Mouse (Mus musculus) erythroblast, embryonic 14.5 days (primary cell): Measurements from ENCODE around the gene Ang4. TPM values are rescaled to one million over a fixed set of nuclear protein-coding genes. Genes with fewer than 3 reads are reported as not detected.
"Not testable (repeated sequence)": the region's sequence is repeated elsewhere in the genome, so short reads cannot be mapped to it uniquely, and the experiment has no call there.

Experiments
- H3K27me3 ChIP-seq: 2 replicates; pipeline ENCODE4 v1.6.1; 2012; ENCODE audit warnings: inconsistent platforms; ENCODE audit not compliant: control insufficient read depth
- H3K36me3 ChIP-seq: 2 replicates; pipeline ENCODE4 v1.6.1; 2012; ENCODE audit warnings: mild to moderate bottlenecking, inconsistent platforms; ENCODE audit not compliant: control insufficient read depth
- H3K4me1 ChIP-seq: 2 replicates; pipeline ENCODE4 v1.6.1; 2012; ENCODE audit warnings: inconsistent platforms; ENCODE audit not compliant: control insufficient read depth
- H3K4me3 ChIP-seq: replicated peaks from 2 replicates; pipeline ENCODE3; 2012; ENCODE audit warnings: moderate library complexity, mild to moderate bottlenecking, inconsistent platforms
- H3K9me3 ChIP-seq: 2 replicates; pipeline ENCODE4 v1.6.1; 2012; ENCODE audit warnings: low read length, inconsistent platforms, mixed read lengths; ENCODE audit not compliant: control insufficient read depth
- GATA1 ChIP-seq: IDR thresholded peaks from 2 replicates; pipeline ENCODE4 v1.6.1; 2012; ENCODE audit warnings: low read length, inconsistent platforms, mixed read lengths
- TAL1 ChIP-seq: IDR thresholded peaks from 3 replicates; pipeline ENCODE4 v1.6.1; 2012; ENCODE audit warnings: low read length, inconsistent platforms, mixed read lengths
- polyA plus RNA-seq: library from polyadenylated mRNA; stranded (reverse); fragments of >175 nt; gene quantifications from 2 replicates; pipeline ENCODE4 v1.2.3, GENCODE M21; 2012

Ang4 gene
- not detected in 2 replicates for polyA plus RNA-seq

DNA sequence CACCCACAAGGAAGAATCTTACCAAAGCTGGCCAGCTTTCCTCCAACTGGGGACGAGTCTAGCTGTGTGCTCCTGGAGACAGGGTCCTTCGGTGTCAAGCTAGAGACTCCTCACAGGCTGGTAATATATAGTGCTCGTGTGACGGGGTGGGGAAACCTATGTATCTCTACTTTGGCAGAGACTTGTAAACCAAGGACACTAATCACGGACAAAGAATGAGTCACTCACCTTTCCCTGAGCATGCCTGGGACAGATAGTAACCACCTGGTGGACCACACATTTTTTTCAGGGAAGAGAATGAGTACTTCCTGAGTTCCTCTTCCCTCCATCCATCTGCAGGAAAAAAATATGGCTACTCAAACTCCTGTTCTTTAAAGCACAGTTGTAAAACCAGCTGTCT lies at the start of gene Ang4:
TSS of gene Ang4 (minus strand) at position 101 of the 400 bp plus-strand sequence.
- Histone ChIP-seq H3K27me3 (no peaks in the 10 kb centered on the region), H3K4me1 (no peaks in the 10 kb centered on the region), H3K9me3 (no peaks in the 10 kb centered on the region), H3K4me3 (no peak within 1 kb of the TSS), H3K36me3 (no peaks in the 10 kb centered on the region)
- TF ChIP-seq TAL1 (no peak), GATA1 (no peak)

DNA sequence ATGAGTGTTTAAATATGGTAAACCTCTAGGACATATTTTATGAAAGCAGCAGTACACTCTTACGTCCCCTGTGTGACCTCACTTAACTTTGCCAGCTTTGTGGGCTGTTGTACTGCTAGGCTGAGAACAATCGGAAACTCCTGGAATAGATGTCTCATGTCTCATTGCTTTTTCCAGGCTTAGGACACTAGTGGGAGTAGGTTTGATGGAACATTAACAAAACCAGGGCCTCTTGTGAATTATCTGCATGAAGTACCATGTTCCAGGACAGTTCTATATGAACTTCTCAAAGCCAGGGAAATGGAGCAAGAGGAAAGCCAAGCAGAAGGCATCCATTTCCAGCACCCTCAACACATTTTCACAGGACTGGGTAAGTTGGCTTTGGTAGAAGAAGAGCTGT lies 26.4 kb upstream of the Ang4 start, which contains the start of gene AY358078:
TSS of gene AY358078 (plus strand) at position 301 of the 400 bp plus-strand sequence.
- H3K36me3 ChIP-seq = no peaks in the 10 kb centered on the region
- H3K4me3 ChIP-seq = no peak within 1 kb of the TSS
- no peaks in the 10 kb centered on the region for H3K9me3 ChIP-seq

DNA sequence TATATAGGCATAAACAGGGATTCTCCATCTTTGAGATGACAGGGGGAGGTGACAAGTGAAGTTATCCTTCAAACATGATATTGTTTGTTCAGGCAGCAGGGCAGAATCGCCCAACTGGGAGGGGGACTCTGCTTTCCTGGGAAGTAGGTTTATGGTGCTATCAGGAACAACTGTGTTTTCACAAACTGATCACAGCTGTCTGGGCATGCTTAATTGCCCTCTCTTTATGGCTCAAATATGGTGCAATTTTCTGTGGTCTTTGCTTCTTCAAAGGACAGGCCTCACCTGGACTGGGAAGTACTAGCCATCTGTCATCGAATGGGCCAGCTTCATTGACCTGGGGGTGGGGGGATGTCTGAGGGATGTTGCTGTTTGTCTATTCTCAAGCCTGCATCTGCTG lies 20.7 kb upstream of the Ang4 start:
- Histone ChIP-seq H3K27me3 (no peaks in the 10 kb centered on the region), H3K36me3 (no peaks in the 10 kb centered on the region), H3K9me3 (peaks cover 3% of the 10 kb centered on the region; the same call in 1 of the 2 replicates), H3K4me3 (no peak overlapping the region), H3K4me1 (no peaks in the 10 kb centered on the region)
- TF ChIP-seq TAL1 (no peak), GATA1 (no peak)

More for the DNA sequence above, 26.4 kb upstream of the Ang4 start, which contains the start of gene AY358078:
- H3K27me3 ChIP-seq = no peaks in the 10 kb centered on the region
- TF ChIP-seq GATA1 (no peak), TAL1 (no peak)
- no peaks in the 10 kb centered on the region for H3K4me1 ChIP-seq

DNA sequence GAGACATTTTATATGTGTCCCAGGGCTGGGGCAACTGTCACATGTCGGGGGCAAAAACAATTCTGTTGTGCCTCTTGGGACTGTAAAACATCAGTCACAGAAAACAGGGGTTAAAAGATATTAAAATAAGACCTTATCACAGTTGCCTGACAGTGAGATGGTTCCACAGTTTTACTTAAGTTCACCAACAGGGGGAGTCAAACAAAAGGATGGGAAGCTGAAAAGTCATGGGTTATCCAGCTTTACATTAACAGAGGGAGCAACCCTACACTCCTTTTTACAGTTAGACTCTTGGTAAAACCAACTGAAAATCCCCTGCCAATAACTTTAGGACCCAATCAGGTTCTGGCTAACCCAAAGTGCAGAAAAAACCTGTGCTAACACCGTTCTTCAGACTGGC lies 15.8 kb upstream of the Ang4 start:
- Histone ChIP-seq H3K27me3 (no peaks in the 10 kb centered on the region), H3K4me1 (no peaks in the 10 kb centered on the region), H3K9me3 (peaks cover 5% of the 10 kb centered on the region; the same call in 1 of the 2 replicates), H3K36me3 (no peaks in the 10 kb centered on the region), H3K4me3 (no peak overlapping the region)
- TF ChIP-seq TAL1 (no peak), GATA1 (no peak)

DNA sequence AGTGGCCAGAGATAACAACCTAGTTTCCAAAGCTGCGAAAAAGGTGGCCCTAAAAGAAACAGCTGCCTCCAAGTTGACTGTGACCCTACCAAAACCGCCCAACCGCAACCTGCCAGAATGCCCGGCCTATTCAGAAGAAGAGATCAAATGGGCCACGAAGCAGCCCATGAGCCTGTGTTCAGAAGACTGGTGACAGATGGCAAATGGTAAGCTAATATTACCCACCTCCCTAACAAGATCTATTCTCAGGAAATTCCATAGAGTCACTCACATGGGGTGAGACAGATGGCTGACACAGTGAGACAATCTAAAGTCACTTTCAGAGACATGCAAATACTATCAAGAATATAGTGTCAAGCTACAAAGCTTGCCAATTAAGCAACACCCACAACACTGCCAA lies 13.7 kb upstream of the Ang4 start:
- H3K27me3 ChIP-seq = no peaks in the 10 kb centered on the region
- no peaks in the 10 kb centered on the region for H3K36me3 ChIP-seq
- peaks cover 3% of the 10 kb centered on the region; the same call in 1 of the 2 replicates for H3K9me3 ChIP-seq
- no peaks in the 10 kb centered on the region for H3K4me1 ChIP-seq
- TF ChIP-seq GATA1 = no peak
- TF ChIP-seq TAL1 = no peak
- H3K4me3 ChIP-seq = no peak overlapping the region

DNA sequence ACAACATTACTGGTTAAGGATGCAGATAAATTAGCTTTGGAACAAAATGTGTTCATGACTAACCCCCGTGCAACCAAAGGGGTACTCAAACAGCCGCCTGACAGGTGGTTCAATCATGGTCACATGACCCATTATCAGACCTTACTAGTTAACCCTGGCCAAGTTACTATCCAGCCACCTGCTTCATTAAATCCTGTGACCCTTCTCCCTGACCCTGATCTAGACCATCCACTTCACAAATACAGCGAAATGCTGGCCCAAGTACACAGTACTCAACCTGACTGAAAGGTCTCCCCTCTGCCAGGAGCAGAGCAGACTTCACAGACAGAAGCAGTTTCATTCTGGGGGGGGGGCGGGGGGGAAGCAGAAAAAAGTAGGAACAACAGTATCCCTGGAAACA lies 12.9 kb upstream of the Ang4 start:
- Histone ChIP-seq H3K36me3 (no peaks in the 10 kb centered on the region), H3K4me3 (no peak overlapping the region), H3K4me1 (no peaks in the 10 kb centered on the region), H3K9me3 (peaks cover 3% of the 10 kb centered on the region; the same call in 1 of the 2 replicates), H3K27me3 (no peaks in the 10 kb centered on the region)
- TF ChIP-seq GATA1 (no peak), TAL1 (no peak)

- Histone ChIP-seq H3K4me1 (no peaks in the 10 kb centered on the region), H3K36me3 (no peaks in the 10 kb centered on the region), H3K27me3 (no peaks in the 10 kb centered on the region), H3K9me3 (no peaks in the 10 kb centered on the region), H3K4me3 (no peak overlapping the region)
- TF ChIP-seq GATA1 (no peak), TAL1 (no peak)
Observed at GRCm38 (mm10) chr14:51778865-51779481, 5.6 kb upstream of the Ang4 start.

DNA sequence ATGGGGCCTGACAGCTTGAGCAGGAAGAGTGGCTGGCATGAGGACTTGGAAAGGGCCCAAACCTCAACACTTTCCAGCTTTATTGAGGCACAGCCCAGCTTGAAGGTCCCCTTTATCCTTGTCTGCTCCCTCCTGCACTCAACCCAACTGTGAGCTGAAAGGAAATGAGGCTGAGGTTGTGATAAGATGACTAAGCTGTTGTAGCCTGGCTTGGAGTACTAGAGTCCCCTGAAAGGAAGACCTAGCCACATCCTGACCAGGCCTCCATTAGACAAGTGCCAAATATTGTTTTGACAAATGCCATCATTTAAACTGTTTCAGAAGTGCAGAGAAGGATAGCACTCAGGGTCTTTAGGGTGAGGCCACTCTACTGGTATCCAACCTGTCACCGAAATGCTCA lies 4.4 kb upstream of the Ang4 start:
- Histone ChIP-seq H3K36me3 (no peaks in the 10 kb centered on the region), H3K27me3 (no peaks in the 10 kb centered on the region), H3K9me3 (no peaks in the 10 kb centered on the region), H3K4me3 (no peak overlapping the region), H3K4me1 (no peaks in the 10 kb centered on the region)
- TF ChIP-seq GATA1 (no peak), TAL1 (no peak)

- not testable (repeated sequence) for H3K9me3 ChIP-seq, H3K27me3 ChIP-seq, H3K36me3 ChIP-seq, H3K4me1 ChIP-seq, H3K4me3 ChIP-seq
Observed at GRCm38 (mm10) chr14:51771378-51771777, 2.0 kb downstream of the Ang4 start.

- no peaks in the 10 kb centered on the region for H3K27me3 ChIP-seq
- H3K9me3 ChIP-seq = no peaks in the 10 kb centered on the region
- TF ChIP-seq GATA1 = no peak
- TF ChIP-seq TAL1 = no peak
- H3K4me1 ChIP-seq = no peaks in the 10 kb centered on the region
- no peak overlapping the region for H3K4me3 ChIP-seq
- no peaks in the 10 kb centered on the region for H3K36me3 ChIP-seq
Observed at GRCm38 (mm10) chr14:51755944-51756343, 17.4 kb downstream of the Ang4 start.
